Mouse (Mus musculus): ENCODE data around the gene Cyp4f39.

DNA sequence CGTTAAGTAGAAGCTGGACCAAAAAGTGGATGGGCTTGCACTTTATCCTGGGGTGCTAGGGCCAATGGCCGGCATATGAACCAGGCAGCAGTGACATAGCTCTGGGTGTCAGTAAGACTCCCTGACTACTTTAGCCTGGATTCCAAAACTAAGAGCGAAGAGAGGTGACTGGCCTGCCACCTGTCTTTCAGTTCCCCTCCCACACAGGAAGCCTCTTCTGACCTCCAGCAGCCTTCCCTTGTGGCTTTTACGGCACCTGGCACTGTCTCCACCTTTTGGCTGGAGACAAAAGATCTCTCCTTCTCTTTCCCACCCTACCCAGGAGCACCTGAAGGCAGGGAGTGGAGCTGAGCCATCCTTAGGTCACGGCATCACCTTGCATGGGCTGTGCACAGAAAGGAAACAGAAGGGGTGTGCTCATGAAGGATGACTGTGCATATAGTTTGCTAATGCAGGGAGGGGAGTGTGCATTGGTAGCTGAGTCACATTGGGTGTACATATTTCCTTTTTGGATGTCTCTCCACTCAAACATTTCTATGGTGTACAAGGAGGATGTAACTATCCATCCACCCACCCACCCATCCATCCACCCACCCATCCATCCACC lies 22.5 kb downstream of the Cyp4f39 start:
- TF ChIP-seq CTCF (IDR thresholded peaks at IDR 0.05) (no peak), EP300 (IDR thresholded peaks at IDR 0.05) (no peak)

All from lung, postnatal 0 days (tissue).